Mouse (Mus musculus) embryo, embryonic 10.5 days (tissue): ENCODE measurements around the gene Gramd2.

ENCODE experiments used
- DNase-seq: peaks from one replicate; pipeline ENCODE4 v3.0.0-alpha.2; 2015; ENCODE audit warnings: low spot score

Gramd2 gene

GRCm38 (mm10) chr9:59668473-59668872 is 11.5 kb upstream of the Gramd2 start:
- no peak for DNase-seq

- no peak for DNase-seq
Observed at GRCm38 (mm10) chr9:59669172-59669571, 10.8 kb upstream of the Gramd2 start.

GRCm38 (mm10) chr9:59672195-59672894 is 7.6 kb upstream of the Gramd2 start:
- no peak for DNase-seq

- DNase-seq = no peak
Observed at GRCm38 (mm10) chr9:59673427-59673826, 6.5 kb upstream of the Gramd2 start.

GRCm38 (mm10) chr9:59675598-59675997 is 4.3 kb upstream of the Gramd2 start:
- no peak for DNase-seq

GRCm38 (mm10) chr9:59678313-59678712 is 1.6 kb upstream of the Gramd2 start:
- peak; percentile 58 for DNase-seq

- DNase-seq = no peak
Observed at GRCm38 (mm10) chr9:59680534-59680875, 561 bp downstream of the Gramd2 start.

GRCm38 (mm10) chr9:59684020-59684419 is 4.1 kb downstream of the Gramd2 start:
- DNase-seq = no peak

GRCm38 (mm10) chr9:59687416-59688046 is 7.6 kb downstream of the Gramd2 start:
- no peak for DNase-seq

- DNase-seq = peak; percentile 44
Observed at GRCm38 (mm10) chr9:59691635-59692094, 11.7 kb downstream of the Gramd2 start.

- no peak for DNase-seq
Observed at GRCm38 (mm10) chr9:59692145-59692544, 12.2 kb downstream of the Gramd2 start.

GRCm38 (mm10) chr9:59694571-59695450 is 14.9 kb downstream of the Gramd2 start:
- peak; percentile 65 for DNase-seq

- no peak for DNase-seq
Observed at GRCm38 (mm10) chr9:59695451-59695813, 15.5 kb downstream of the Gramd2 start.

- no peak for DNase-seq
Observed at GRCm38 (mm10) chr9:59696381-59696780, 16.4 kb downstream of the Gramd2 start.

GRCm38 (mm10) chr9:59701094-59701493 is 21.1 kb downstream of the Gramd2 start:
- no peak for DNase-seq

GRCm38 (mm10) chr9:59703099-59703498 is 23.2 kb downstream of the Gramd2 start:
- DNase-seq = no peak

GRCm38 (mm10) chr9:59706850-59707825 is 27.2 kb downstream of the Gramd2 start:
- DNase-seq = no peak

GRCm38 (mm10) chr9:59709225-59709624 is 29.3 kb downstream of the Gramd2 start:
- DNase-seq = no peak

- DNase-seq = no peak
Observed at GRCm38 (mm10) chr9:59716275-59716898, 36.4 kb downstream of the Gramd2 start.

- no peak for DNase-seq
Observed at GRCm38 (mm10) chr9:59718237-59718636, 38.3 kb downstream of the Gramd2 start.

GRCm38 (mm10) chr9:59721144-59721543 is 41.2 kb downstream of the Gramd2 start:
- DNase-seq = no peak
